Mouse (Mus musculus) layer of hippocampus, postnatal 25 days (tissue): ENCODE measurements around the gene Bicdl1. TPM values are rescaled to one million over a fixed set of nuclear protein-coding genes. Genes with fewer than 3 reads are reported as not detected.

ENCODE experiments used
- DNase-seq, 2 experiments: peaks; one replicate each; pipeline ENCODE4 v3.0.0; 2022; ENCODE audit warnings: mixed read lengths in 2 of 2, low spot score in 1 of 2; ENCODE audit errors: extremely low spot score in 1 of 2
- microRNA-seq, 2 experiments: library from miRNA; unstranded; fragments of <30 nt; microRNA quantifications; one replicate each; pipeline ENCODE4 v1.2.0; 2021
- total RNA-seq, 2 experiments: library from RNA; stranded (reverse); gene quantifications; 2 replicates each; pipeline ENCODE4 v1.2.3; 2021

Gene Bicdl1
- total RNA-seq, 2 experiments from 2014 or later = 117 to 122 TPM

- peak; percentile 86 to 93 for DNase-seq
Measured at GRCm38 (mm10) chr5:115631505-115632357, 99.7 kb downstream of the Bicdl1 start, which contains the start of gene Rab35. TSS of gene Rab35 (plus strand) at chr5:115631908.

GRCm38 (mm10) chr5:115630291-115630690, 101.1 kb downstream of the Bicdl1 start:
- DNase-seq = no peak

GRCm38 (mm10) chr5:115629672-115630071, 101.7 kb downstream of the Bicdl1 start:
- no peak for DNase-seq

GRCm38 (mm10) chr5:115628083-115628482, 103.3 kb downstream of the Bicdl1 start:
- no peak for DNase-seq

GRCm38 (mm10) chr5:115626237-115626886, 105.1 kb downstream of the Bicdl1 start:
- DNase-seq = no peak

- DNase-seq = peak in 1 of 2 experiments; percentile 29
Measured at GRCm38 (mm10) chr5:115623694-115624440, 107.6 kb downstream of the Bicdl1 start.

GRCm38 (mm10) chr5:115622686-115623085, 108.7 kb downstream of the Bicdl1 start:
- DNase-seq = no peak

GRCm38 (mm10) chr5:115619690-115620089, 111.7 kb downstream of the Bicdl1 start:
- DNase-seq = no peak

GRCm38 (mm10) chr5:115614948-115615347, 116.5 kb downstream of the Bicdl1 start:
- peak in 1 of 2 experiments; percentile 55 for DNase-seq

- no peak for DNase-seq
Measured at GRCm38 (mm10) chr5:115613332-115613731, 118.1 kb downstream of the Bicdl1 start.

- DNase-seq = no peak
Measured at GRCm38 (mm10) chr5:115611566-115611965, 119.9 kb downstream of the Bicdl1 start.

GRCm38 (mm10) chr5:115603561-115603960, 127.9 kb downstream of the Bicdl1 start:
- no peak for DNase-seq

Small RNA genes lying within 50 kb of the gene (microRNA-seq; reads per million reads assigned to microRNA genes)
- gene Mir7030 = 0.20 to 0.92 reads per million in 2 experiments

Other genes with a start within 250 kb of the Bicdl1 start
- gene Sirt4, start 246.9 kb downstream of the Bicdl1 start, total RNA-seq = 10 to 100 TPM; 27.6 to 39.7 TPM
- gene Pxn, start 224.9 kb downstream of the Bicdl1 start, total RNA-seq = 10 to 100 TPM; 30.9 to 41.9 TPM
- gene Rplp0, start 172.2 kb downstream of the Bicdl1 start, total RNA-seq = 100 to 1,000 TPM; 251 to 264 TPM
- 10 to 100 TPM; 65.8 to 79.7 TPM for gene Gcn1l1, start 166.4 kb downstream of the Bicdl1 start, total RNA-seq
- gene Rab35, start 99.7 kb downstream of the Bicdl1 start, total RNA-seq = 10 to 100 TPM; 87.5 to 96.9 TPM
- gene Cit, start 113.7 kb upstream of the Bicdl1 start, total RNA-seq = 10 to 100 TPM; 55.9 to 66.8 TPM